Mouse (Mus musculus): ENCODE data around the gene Stra6. TPM values are rescaled to one million over a fixed set of nuclear protein-coding genes. Genes with fewer than 3 reads are reported as not detected.
A peak's percentile ranks its signal among the peaks of the same experiment; 100 is the strongest.

The Stra6 gene
- total and polyA plus RNA-seq, 2 experiments from 2014 or later, result 8.8 to 20.8 TPM

- WGBS, result 2% methylated on average over 41 of the region's 41 CpGs
- H3K36me3 ChIP-seq (ENCODE audit: insufficient read depth, low read length), result no peaks in the 10 kb centered on the region
- peaks cover 6% of the 10 kb centered on the region for H3K4me1 ChIP-seq (ENCODE audit: insufficient read depth, low read length)
- peak overlapping the region; percentile 66 for H3K4me2 ChIP-seq (ENCODE audit: low read depth, low read length, poor library complexity, severe bottlenecking)
- no peak for TF ChIP-seq CTCF (IDR thresholded peaks at IDR 0.05)
- H3K27me3 ChIP-seq (ENCODE audit: insufficient read depth, low read length), result peaks cover 61% of the 10 kb centered on the region
- ATAC-seq (ENCODE audit: low FRiP score) (no peak), DNase-seq (ENCODE audit: low spot score) (no peak)
- peak overlapping the region; percentile 47 for H3K27ac ChIP-seq (ENCODE audit: low read depth, low read length)
- peak overlapping the region; percentile 63; the same call in 1 of the 2 replicates for H3K9ac ChIP-seq (replicated peaks; ENCODE audit: low read length, poor library complexity, severe bottlenecking)
- peak overlapping the region; percentile 35 for H3K4me3 ChIP-seq (ENCODE audit: low read depth, low read length)
- H3K9me3 ChIP-seq (ENCODE audit: low read length), result no peaks in the 10 kb centered on the region
Measured at GRCm38 (mm10) chr9:58199381-58200269, 136.0 kb downstream of the Stra6 start.

- no peak for DNase-seq (ENCODE audit: low spot score)
- Histone ChIP-seq H3K27ac (ENCODE audit: low read depth, low read length) (peak overlapping the region; percentile 7), H3K27me3 (ENCODE audit: insufficient read depth, low read length) (peaks cover 59% of the 10 kb centered on the region), H3K36me3 (ENCODE audit: insufficient read depth, low read length) (no peaks in the 10 kb centered on the region), H3K9me3 (ENCODE audit: low read length) (no peaks in the 10 kb centered on the region), H3K4me1 (ENCODE audit: insufficient read depth, low read length) (peaks cover 6% of the 10 kb centered on the region), H3K4me2 (ENCODE audit: low read depth, low read length, poor library complexity, severe bottlenecking) (peak overlapping the region; percentile 66), H3K4me3 (ENCODE audit: low read depth, low read length) (peak overlapping the region; percentile 35), H3K9ac (replicated peaks; ENCODE audit: low read length, poor library complexity, severe bottlenecking) (peak overlapping the region; percentile 25; the same call in 1 of the 2 replicates)
- WGBS, result 11% methylated on average over 11 of the region's 11 CpGs
- no peak for TF ChIP-seq CTCF (IDR thresholded peaks at IDR 0.05)
- no peak for ATAC-seq (ENCODE audit: low FRiP score)
Measured at GRCm38 (mm10) chr9:58200270-58201090, 136.9 kb downstream of the Stra6 start.

GRCm38 (mm10) chr9:58201091-58201842 lies 137.7 kb downstream of the Stra6 start:
- no peak for TF ChIP-seq CTCF (IDR thresholded peaks at IDR 0.05)
- peaks cover 6% of the 10 kb centered on the region for H3K4me1 ChIP-seq (ENCODE audit: insufficient read depth, low read length)
- H3K4me3 ChIP-seq (ENCODE audit: low read depth, low read length), result peak overlapping the region; percentile 35
- DNase-seq (ENCODE audit: low spot score) (no peak), ATAC-seq (ENCODE audit: low FRiP score) (0 out of 2 replicates have a peak, but pooled peaks have one; percentile 28)
- peak overlapping the region; percentile 66 for H3K4me2 ChIP-seq (ENCODE audit: low read depth, low read length, poor library complexity, severe bottlenecking)
- H3K27ac ChIP-seq (ENCODE audit: low read depth, low read length), result peak overlapping the region; percentile 7
- peaks cover 59% of the 10 kb centered on the region for H3K27me3 ChIP-seq (ENCODE audit: insufficient read depth, low read length)
- no peaks in the 10 kb centered on the region for H3K9me3 ChIP-seq (ENCODE audit: low read length)
- H3K36me3 ChIP-seq (ENCODE audit: insufficient read depth, low read length), result no peaks in the 10 kb centered on the region
- WGBS, result under 1% methylated on average over 24 of the region's 24 CpGs
- H3K9ac ChIP-seq (replicated peaks; ENCODE audit: low read length, poor library complexity, severe bottlenecking), result 0 out of 2 replicates have a peak overlapping the region, but pooled peaks have one; percentile 2

- 1% methylated on average over 37 of the region's 37 CpGs for WGBS
- DNase-seq (ENCODE audit: low spot score), result no peak
- no peaks in the 10 kb centered on the region for H3K9me3 ChIP-seq (ENCODE audit: low read length)
- no peaks in the 10 kb centered on the region for H3K36me3 ChIP-seq (ENCODE audit: insufficient read depth, low read length)
- H3K4me2 ChIP-seq (ENCODE audit: low read depth, low read length, poor library complexity, severe bottlenecking), result peak overlapping the region; percentile 66
- ATAC-seq (ENCODE audit: low FRiP score), result no peak
- H3K4me1 ChIP-seq (ENCODE audit: insufficient read depth, low read length), result peaks cover 6% of the 10 kb centered on the region
- H3K27me3 ChIP-seq (ENCODE audit: insufficient read depth, low read length), result peaks cover 55% of the 10 kb centered on the region
- TF ChIP-seq CTCF (IDR thresholded peaks at IDR 0.05), result no peak
- peak overlapping the region; percentile 37 for H3K9ac ChIP-seq (replicated peaks; ENCODE audit: low read length, poor library complexity, severe bottlenecking)
- peak overlapping the region; percentile 69 for H3K27ac ChIP-seq (ENCODE audit: low read depth, low read length)
- H3K4me3 ChIP-seq (ENCODE audit: low read depth, low read length), result peak overlapping the region; percentile 35
Measured at GRCm38 (mm10) chr9:58201861-58202549, 138.4 kb downstream of the Stra6 start.

Data from midbrain, postnatal 0 days (tissue).